Mouse (Mus musculus) megakaryocyte-erythroid progenitor cell, adult 5-6 weeks (primary cell): Measurements from ENCODE around the gene Rpf2. TPM values are rescaled to one million over a fixed set of nuclear protein-coding genes. Genes with fewer than 3 reads are reported as not detected.

Source experiments
- ATAC-seq: replicated peaks from 2 replicates; pipeline ENCODE4 v1.8.0; 2016; ENCODE audit warnings: mild to moderate bottlenecking, inconsistent platforms; ENCODE audit not compliant: severe bottlenecking, poor library complexity, low FRiP score, low TSS enrichment
- total RNA-seq, 2 experiments: library from RNA; stranded (forward) in 1 of 2; stranded (reverse) in 1 of 2; fragments of 200-1000, 215-1000 nt in 1 of 2; fragments of >200 nt in 1 of 2; fragmentation: Nextera tagmentation in 1 of 2; gene quantifications; 2 replicates each; pipeline ENCODE4 v1.2.3; 2014 to 2017

The Rpf2 gene
- total RNA-seq, 2 experiments from 2014 or later: 70.6 to 263 TPM

DNA sequence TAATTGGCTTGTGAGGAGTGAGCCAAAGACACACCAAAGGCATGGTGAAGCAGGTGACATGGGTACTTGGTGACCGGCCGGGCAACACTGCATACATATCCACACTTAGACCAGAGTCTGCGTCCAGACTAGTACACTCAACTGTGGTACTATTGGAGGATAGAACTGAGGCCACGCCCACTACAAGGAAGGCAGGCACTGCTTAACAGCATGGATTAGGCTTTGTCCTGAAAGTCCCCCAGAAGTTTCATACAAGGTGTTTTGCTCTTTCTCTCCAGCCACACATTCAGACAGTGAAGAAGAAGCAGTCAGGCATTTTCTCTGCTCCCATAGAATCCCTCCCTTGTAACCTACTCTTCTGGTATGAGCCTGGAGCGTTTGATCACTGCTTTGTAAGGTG lies 9.9 kb upstream of the Rpf2 start:
- ATAC-seq: peak; percentile 42

DNA sequence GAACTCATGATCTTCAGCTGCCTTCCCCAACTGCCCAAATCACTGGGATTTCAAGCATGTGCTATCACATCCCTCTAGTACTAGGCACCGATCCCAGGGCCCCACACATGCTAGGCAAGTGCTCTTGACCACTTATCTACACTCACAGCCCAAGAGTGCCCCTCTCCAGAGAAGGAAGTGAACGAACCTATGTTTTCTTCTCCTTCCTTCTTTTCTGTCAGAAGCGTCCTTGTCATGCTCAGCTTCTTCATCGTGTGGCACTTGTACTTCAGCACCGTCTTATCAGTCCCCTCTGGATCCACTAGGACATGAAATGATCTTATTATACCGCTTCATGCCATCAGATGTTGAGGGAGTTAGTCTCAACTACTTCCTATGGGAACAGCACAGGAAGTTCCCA lies 4.1 kb upstream of the Rpf2 start:
- no peak for ATAC-seq

DNA sequence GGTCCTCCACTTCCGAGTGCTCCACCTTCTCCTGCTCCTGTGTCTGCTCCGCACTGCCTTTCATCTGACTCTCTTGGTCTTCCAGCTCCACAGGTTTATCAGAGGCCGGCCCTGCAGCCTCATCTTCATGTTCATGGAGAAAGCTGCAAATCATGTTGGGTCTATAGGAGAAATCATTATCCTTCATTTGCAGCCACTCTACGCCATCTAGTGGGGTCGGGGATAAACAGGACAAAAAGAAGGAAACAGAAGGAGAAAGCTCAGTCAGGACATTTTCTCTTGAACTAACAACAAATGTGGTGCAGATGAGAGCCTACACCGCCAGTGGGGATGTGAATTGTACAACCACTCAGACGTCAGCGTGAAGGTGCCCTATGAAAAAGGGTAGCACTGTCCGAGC lies 2.8 kb upstream of the Rpf2 start:
- ATAC-seq: no peak

DNA sequence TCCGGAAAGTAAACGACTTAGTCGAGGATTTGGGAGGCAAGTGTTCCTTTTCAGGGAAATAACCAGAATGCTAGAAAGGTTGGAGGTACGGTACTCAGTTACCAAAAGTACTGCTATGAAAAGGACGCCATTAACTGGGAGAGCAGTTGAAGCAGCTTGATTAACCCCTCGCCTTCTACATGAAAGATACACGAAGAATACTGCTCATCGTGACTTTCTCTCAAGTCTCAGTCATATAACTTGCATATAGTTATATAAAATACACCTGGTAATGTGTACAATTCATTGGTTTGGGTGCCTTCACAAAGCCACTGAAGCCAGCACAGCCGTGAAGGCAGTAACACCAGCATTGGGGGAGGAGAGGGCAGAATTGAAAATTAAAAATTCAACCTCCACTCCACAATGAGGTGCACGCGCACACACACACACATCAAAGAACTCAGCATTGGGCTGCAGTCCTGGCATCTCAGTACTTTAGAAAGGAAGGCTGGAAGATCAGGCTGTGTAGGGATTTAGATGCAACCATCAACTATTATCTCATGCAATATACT lies 405 bp upstream of the Rpf2 start:
- no peak for ATAC-seq

DNA sequence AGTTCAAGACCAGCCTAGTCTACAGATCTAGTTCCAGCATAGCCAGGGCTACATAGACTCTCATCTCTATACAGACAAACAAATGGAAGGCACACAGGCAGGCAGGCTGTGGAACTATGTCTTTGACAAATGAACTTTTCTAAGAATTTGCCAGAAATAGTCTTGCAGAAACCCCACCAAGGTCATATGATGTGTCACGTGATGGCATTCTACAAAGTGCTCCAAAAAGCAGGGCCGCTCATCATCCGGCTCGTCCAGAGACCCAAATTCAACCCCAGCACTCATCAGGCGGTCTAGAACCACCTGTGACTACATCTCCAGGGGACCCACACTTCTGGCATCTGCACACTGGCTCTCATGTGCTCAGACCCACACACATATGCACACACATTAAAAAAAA lies 9.0 kb downstream of the Rpf2 start:
- no peak for ATAC-seq

DNA sequence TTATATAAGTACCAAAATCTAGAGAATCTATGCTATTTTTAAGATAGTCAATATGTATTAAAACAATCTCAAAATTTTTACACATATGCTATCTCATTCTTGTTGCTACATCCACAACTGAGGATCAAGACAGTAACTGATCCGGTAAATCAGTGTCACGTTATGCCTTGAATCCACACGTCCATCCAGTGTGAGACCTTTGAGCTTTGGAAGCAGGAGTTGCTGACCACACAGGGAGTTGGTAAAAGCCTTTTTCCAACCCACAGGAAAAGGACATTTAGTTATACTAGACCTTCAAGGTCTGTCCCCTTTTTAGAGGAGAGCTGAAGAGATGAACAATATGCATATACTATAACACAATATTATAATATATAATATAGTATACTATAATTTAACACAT lies 13.6 kb downstream of the Rpf2 start:
- ATAC-seq: no peak

DNA sequence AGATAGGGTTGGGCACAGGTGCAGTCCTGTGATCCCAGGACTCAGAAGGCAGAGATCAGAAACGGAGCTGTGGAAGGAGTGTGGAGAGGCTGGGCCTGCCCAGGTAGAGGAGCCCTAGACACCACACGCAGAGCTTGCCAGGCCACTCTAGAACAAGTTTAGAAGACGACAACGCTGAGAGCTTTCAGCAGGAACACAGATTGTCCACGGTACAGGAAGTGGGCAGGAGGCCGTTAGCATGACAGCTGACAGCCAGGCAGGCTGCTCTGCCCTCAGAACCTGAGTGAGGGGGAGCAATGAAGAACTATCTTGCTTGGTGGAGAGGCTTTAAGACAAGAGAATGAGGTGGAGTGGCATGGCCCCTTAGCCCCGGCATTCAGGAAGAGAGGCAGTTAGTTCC lies 14.4 kb downstream of the Rpf2 start:
- ATAC-seq: no peak

DNA sequence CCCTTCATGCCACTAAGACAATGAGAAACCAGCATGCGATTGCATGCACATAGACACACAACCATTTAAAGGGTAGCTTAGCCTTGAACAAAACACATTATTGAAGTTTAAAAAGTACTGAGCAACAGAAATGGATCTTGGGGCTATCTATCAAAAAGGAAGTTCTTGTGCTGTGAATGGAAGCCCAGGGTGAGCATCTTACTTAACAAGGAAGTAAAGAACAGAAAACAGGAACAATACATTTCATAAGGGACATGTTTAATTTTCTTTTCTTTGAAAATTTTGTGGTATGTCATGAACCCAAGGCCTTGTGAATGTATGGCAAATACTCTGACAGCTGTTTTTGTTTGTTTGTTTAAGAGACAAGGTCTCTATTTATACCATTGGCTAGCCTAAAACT lies 17.1 kb downstream of the Rpf2 start:
- ATAC-seq: no peak

DNA sequence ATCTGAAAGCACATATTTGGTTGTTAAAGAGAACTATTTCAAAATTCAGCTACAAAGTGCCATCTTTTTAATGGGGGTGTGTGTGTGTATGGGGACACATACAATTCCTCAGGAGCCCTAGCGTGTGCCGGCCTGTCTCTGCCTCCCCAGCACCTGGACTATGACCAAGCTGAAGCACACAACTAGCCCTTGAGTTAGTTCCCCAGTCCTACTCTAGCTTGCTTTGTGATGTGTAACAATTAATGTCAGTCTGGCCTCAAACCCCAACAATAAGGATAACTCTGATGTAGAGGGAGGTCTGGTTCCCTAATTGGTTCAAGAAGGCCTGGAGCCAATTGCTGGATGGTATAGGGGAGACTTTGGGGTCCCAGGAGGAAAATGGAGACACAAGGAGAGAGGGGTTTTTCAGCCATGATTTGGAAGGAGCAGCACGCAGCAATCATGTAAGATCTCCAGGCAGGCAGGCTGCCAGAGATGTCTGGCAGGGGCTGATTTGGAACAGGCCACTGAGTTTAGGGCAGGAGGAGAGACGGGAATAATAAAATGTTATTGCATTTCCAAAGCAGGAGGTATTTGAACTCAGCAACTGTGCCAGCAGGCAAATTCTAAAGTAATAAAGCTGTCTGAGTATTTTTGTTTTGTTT lies 19.1 kb downstream of the Rpf2 start:
- ATAC-seq: no peak

DNA sequence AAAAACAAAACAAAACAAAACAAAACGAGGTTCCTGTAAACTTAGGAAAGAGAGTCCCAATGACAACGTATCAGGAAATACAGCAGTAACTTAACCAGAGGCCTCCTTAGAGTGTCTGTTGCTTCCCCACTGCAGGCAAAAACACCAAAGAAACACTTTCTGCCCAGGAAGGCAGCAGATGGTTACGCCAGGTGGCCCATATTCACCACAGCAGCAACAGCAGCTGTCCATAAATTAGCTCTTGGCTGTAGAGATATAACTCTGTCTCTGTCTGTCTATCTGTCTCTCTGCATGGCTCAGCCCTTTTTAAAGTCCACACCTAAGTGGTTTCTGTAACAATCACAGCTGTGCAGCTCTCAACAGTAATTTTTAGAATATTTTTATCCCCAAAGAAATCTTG lies 28.0 kb downstream of the Rpf2 start:
- ATAC-seq: no peak

DNA sequence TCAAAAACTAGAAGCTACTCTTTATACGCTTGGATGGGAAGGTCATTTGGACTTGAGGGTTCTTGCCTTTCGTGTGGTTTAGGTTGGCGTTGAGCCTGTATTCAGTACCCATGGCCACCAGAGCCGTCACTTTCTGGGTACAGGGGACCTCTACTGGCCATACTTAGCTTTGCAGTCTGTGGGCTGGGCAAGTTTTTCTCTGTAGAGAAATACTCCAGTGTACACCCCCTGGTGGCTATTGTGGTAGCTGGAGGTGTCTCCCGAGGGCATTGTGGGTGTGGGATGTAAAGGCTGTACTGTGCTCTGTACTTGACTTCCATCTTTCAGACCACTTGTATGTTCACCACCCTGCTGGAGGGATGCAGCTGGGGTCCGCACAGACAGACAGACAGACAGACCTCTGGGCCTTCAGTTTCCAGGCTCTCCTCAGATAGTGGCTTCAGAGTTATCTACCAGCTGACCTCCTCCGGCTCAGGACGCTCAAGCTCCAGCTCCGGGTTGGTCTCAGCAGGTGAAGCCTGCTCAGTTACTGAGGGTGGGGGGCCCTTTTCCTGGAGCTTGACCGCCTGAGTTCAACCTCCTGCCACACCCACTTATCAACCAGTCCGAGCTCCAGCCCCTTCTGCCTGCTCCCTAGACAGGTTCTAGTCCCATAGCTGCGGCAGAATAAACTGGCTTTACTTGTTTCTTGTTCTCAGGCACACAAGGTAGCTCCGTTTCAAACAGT lies 34.2 kb downstream of the Rpf2 start:
- peak; percentile 100 for ATAC-seq

DNA sequence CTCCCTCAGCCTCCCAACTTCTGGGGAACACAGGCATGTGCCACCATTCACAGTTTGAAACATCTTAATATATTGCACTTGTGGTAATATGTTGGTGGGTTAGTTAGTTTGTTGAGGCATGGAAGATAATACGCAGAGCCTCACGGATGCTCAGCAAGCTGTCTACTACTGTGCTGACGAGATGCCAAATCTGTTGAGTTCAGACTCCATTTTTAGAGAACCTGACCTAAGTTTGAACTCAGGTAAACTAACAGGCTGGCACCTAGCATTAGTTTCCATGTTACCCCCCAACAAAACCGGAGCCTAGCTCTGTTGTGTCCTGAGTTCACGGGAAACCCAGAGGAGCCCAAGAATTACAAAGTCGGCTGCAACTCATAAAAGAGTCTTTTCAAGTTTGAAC lies 51.8 kb downstream of the Rpf2 start:
- no peak for ATAC-seq

DNA sequence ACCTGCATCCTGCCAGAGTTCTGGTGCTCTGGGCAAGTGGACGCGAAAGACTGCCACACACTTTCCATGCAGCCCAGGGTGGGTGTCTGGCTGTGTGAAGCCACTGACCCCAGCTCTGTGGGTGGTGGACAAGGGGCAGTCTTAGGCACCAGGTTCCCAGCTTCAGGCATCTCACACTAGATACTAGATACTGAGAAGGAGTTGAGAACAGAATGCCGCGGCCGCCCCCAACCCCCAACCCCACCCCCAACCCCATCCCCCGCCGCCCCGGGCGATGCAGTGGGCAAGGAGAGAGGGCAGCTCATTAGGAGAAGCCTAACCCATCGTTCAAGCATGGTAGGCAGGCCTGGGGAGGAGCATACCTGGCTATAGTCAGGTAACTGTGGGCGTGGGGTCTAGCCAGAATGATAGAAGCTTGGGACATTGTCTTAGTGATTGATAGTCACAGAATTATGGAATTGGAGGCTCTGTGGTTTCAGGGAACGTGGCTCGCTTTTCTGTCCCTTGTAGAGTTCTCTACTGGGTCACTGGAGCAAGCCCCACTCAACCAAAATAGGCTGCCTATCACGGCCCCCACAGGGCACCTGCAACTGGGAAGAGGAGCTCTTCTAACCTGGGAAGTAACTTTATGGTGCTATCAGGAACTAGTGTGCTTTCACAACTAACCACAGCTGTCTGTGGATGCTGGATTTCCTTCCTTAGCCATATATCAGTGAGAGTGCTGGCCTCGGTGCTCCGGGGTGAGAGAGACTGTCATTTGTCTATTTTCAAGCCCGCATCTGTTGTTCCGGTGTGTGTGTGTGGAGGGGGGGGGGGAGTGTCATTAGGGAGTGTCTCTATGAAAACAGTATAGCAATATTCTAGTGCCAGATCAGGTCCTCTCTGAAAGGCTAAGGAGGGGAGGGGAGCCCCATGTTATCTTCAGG lies 54.6 kb downstream of the Rpf2 start:
- peak; percentile 51 for ATAC-seq

DNA sequence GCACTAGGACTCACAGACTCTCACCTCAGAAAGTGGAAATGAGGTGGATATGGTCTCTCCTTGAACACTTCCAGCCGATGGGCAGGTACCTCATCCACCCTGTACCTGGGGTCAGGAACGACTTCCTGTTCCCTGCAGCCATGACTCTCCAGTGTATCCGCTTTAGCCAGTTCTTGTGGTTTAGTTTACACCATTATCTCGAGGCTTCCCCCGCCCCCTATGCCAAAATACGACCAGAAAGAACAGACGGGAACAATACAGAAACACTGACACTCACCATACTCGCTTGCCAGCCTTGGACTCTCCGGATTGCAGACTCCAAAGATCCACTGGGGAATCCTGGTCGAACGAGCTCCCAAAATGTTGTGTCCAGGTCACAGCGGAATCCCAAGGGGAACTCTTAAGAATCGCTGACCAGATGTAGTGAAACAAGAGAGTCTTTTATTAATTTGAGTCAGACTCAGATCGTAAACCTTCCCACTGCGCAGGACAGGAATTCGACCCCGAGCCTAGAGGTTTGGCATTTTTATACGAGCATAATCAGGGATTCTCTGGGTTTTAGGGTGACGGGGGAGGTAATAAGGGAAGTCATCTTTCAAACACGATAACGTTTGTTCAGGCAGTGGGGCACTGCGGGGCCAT lies 55.4 kb downstream of the Rpf2 start:
- ATAC-seq: peak; percentile 56

DNA sequence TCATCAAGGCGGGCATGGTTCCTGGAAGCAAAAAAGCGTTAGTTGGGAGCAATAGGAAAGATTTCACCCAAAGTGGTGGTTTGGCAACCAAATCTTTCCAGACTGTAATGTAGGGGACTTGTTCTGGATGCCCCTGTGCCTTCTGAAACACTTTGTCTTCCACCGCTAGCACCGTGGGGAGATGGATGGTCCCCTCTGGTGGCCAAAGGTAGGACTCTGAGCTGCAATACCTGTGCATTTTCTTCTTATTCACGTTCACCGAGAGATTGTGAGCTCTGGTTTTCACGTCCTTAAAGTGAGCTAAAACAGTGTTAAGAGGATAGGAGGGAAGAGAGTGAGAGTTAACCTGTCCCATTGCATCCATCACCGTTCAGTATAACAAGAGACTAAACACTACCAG lies 56.0 kb downstream of the Rpf2 start:
- ATAC-seq: peak; percentile 62

DNA sequence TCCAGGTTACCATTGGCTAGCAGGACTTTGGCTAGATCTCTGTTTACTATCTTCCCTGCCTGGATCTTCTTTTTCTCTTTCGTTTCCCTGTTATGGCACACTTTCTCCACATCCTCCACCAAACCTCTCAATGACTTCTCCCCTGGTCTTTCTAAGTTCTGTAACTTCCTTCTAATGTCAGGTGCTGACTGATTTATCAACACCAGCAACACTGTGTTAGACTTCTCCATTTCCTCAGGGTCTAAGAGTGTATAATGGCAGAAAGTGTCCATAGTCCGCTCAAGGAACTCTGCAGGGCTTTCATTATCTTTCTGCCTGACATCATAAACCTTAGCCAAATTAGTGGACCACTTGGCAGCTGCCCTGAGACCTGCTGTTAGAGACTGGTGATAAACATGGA lies 57.1 kb downstream of the Rpf2 start:
- no peak for ATAC-seq

DNA sequence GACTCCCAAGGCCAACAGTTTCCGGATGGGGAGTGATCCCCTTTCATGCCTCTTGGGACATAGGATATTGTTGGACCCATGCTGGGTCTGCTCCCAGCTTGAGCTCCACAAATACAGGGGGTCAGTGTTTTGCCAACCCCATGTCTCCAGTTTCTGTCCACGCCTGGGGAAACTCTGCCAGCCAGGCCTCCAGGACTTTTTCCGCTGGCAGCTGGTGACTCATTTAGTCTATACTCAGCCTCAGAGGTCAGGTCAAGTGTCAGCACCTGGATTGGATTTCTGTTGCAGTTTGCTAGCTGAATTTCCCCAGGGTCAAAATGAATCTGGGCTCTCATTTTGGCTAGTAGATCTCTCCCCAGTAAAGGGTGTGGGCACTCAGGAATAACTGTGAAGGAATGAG lies 58.0 kb downstream of the Rpf2 start:
- no peak for ATAC-seq

DNA sequence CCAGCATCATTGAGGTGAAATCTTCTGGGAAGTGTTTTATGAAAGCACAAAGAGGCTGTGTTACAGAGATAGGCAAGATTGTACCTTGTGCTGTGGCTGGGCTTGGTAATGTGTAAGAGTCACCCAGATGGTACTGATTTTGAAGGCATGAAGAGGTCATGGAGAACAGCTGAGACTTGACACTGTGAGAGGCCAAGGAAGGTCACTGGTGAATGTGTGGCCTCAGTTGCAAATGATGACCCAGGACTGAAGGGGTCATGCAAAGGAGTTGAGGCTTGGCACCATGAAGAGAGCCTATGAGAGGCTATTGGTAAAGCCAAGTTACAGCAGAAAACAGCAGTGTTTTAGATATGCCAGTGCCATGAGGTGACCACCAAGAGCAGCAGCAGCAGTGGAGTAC lies 60.9 kb downstream of the Rpf2 start:
- no peak for ATAC-seq

DNA sequence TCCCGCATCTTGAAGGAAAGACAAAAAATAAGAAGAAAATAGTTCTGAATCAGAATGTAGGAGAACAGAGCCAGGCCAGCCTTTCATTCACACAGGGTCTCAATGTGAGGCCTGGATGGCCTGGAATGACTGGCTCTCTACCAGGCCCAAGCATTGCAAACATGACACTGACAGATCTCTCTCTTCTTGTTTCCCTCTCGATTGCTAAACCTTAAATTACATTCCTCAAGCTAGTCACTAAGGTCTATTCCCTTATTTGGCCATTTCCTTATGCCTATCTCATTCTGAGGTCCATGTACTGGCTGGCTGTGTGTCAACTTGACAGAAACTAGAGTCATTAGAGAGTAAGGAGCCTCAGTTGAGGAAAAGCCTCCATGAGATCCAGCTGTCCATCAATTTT lies 66.8 kb downstream of the Rpf2 start:
- ATAC-seq: no peak

DNA sequence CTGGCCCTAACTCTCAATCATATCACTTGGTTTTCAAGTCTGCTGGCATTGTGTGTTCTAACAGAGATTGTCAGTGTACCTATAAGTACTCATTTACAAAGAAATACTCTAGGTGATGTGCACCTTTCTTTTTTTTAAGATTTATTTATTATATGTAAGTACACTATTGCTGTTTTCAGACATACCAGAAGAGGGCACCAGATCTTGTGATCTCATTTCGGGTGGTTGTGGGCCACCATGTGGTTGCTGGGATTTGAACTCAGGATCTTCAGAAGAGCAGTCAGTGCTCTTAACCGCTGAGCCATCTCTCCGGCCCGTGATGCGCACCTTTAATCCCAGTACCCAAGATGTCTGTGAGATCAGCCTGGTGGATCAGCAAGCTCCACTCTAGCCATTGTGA lies 67.7 kb downstream of the Rpf2 start:
- ATAC-seq: no peak
